Mouse (Mus musculus) C2C12 (cell line): Measurements from ENCODE around the gene Nup50. TPM values are rescaled to one million over a fixed set of nuclear protein-coding genes. Genes with fewer than 3 reads are reported as not detected.

Experiments
- H3K27me3 ChIP-seq: one replicate; pipeline ENCODE4 v1.6.1; 2011; ENCODE audit not compliant: control insufficient read depth, insufficient read depth, insufficient read length
- H3K36me3 ChIP-seq: one replicate; pipeline ENCODE4 v1.6.1; 2011; ENCODE audit not compliant: control insufficient read depth, insufficient read depth
- H3K4me3 ChIP-seq: one replicate; pipeline ENCODE4 v1.5.1; 2011; ENCODE audit warnings: mild to moderate bottlenecking, control low read depth; ENCODE audit not compliant: poor library complexity, insufficient read depth, severe bottlenecking
- H3K79me2 ChIP-seq: one replicate; pipeline ENCODE4 v1.6.1; 2011; ENCODE audit not compliant: control insufficient read depth, insufficient read depth
- H3K79me3 ChIP-seq: one replicate; pipeline ENCODE4 v1.6.1; 2011; ENCODE audit warnings: low read depth, control low read depth
- H3ac ChIP-seq: one replicate; pipeline ENCODE3; 2011; ENCODE audit warnings: low read depth; ENCODE audit not compliant: control insufficient read depth, insufficient read length
- CEBPB ChIP-seq: IDR thresholded peaks from one replicate; pipeline ENCODE4 v1.6.1; 2011; ENCODE audit warnings: low read depth, mild to moderate bottlenecking, control low read depth, moderate library complexity
- CTCF ChIP-seq: IDR thresholded peaks from one replicate; pipeline ENCODE4 v1.5.1; 2011; ENCODE audit not compliant: control insufficient read depth, insufficient read depth, insufficient read length
- FOSL1 ChIP-seq: IDR thresholded peaks from one replicate; pipeline ENCODE4 v1.8.0; 2011; ENCODE audit warnings: mild to moderate bottlenecking, low read length; ENCODE audit not compliant: poor library complexity, insufficient read depth, severe bottlenecking
- MAX ChIP-seq: IDR thresholded peaks from one replicate; pipeline ENCODE4 v1.6.1; 2011; ENCODE audit warnings: mild to moderate bottlenecking, control low read depth
- MYOD1 ChIP-seq: IDR thresholded peaks from one replicate; pipeline ENCODE4 v1.6.1; 2011; ENCODE audit warnings: low read depth; ENCODE audit not compliant: control insufficient read depth, insufficient read length
- MYOG ChIP-seq: IDR thresholded peaks from one replicate; pipeline ENCODE4 v1.6.1; 2011; ENCODE audit not compliant: control insufficient read depth, insufficient read length; ENCODE audit errors: extremely low read depth
- USF1 ChIP-seq: IDR thresholded peaks from one replicate; pipeline ENCODE4 v1.6.1; 2011; ENCODE audit warnings: low read depth, mild to moderate bottlenecking, control low read depth, moderate library complexity
- polyA plus RNA-seq: library from polyadenylated mRNA; unstranded; fragments of >200 nt; fragmentation: generic; extraction: Trizol; gene quantifications from one replicate; pipeline ENCODE4 v1.2.1, GENCODE M21; 2012; ENCODE audit warnings: missing spikeins

Nup50 gene
- polyA plus RNA-seq, 1 experiment, result 54.0 TPM

GRCm38 (mm10) chr15:84983721-84984120 lies 60.5 kb downstream of the Nup50 start:
- TF ChIP-seq MAX (no peak), CEBPB (no peak), MYOD1 (no peak), MYOG (no peak), USF1 (no peak), FOSL1 (no peak), CTCF (no peak)
- Histone ChIP-seq H3K79me2 (peaks cover 71% of the 10 kb centered on the region), H3K79me3 (peaks cover 11% of the 10 kb centered on the region), H3K27me3 (no peaks in the 10 kb centered on the region), H3ac (no peak overlapping the region), H3K36me3 (no peaks in the 10 kb centered on the region), H3K4me3 (no peak overlapping the region)

- Histone ChIP-seq H3K36me3 (no peaks in the 10 kb centered on the region), H3K79me3 (peaks cover 11% of the 10 kb centered on the region), H3K27me3 (no peaks in the 10 kb centered on the region), H3K79me2 (peaks cover 60% of the 10 kb centered on the region), H3K4me3 (no peak overlapping the region), H3ac (no peak overlapping the region)
- no peak for TF ChIP-seq FOSL1
- TF ChIP-seq CTCF, result no peak
- TF ChIP-seq CEBPB, result no peak
- TF ChIP-seq MAX, result no peak
- no peak for TF ChIP-seq MYOD1
- TF ChIP-seq MYOG, result no peak
- TF ChIP-seq USF1, result no peak
Observed at GRCm38 (mm10) chr15:84985516-84986160, 62.4 kb downstream of the Nup50 start.

DNA sequence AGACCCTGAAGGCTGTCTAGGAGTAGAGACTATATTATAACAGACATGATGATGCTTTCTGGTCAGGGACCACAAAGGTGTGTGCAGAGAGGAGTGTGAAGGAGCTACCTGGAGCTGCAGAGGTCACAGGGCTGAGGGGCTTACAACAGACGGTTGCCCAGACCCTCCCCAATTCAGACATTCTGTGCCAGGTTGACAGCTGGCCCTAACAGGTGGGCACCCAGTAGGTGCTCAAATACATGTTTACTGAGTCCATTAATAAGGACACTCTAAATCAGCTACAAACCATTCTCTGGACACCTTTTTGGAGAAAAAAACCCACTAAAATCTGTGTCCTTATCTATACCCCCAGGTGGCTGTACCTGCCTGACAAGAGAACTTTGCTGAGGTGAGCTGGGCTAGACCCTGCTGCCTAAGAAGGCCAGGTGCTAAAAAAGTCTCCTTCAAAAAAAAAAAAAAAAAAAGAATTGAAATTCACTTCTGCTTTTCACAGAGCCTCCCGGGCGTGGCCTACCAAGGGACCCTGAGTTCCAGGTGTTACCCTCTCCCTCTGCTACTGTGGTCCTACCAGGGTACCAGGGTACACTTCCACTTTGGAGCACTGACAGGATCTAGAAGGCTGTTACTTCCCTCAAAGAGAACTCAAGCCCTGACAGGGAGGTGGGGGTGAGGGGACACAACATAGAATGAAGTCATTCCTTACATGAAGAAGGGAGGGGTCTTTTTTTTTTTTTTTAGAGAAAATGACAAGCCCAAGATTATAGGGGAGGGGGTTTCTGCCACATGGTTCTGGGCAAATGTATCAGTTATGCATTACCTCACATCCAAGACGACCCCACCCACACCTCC lies 63.2 kb downstream of the Nup50 start:
- peaks cover 57% of the 10 kb centered on the region for H3K79me2 ChIP-seq
- H3ac ChIP-seq, result no peak overlapping the region
- TF ChIP-seq MYOD1, result no peak
- TF ChIP-seq FOSL1, result no peak
- no peak for TF ChIP-seq MYOG
- TF ChIP-seq USF1, result no peak
- no peak for TF ChIP-seq CEBPB
- TF ChIP-seq MAX, result no peak
- H3K79me3 ChIP-seq, result peaks cover 11% of the 10 kb centered on the region
- H3K4me3 ChIP-seq, result peak overlapping the region; percentile 91
- no peaks in the 10 kb centered on the region for H3K36me3 ChIP-seq
- no peaks in the 10 kb centered on the region for H3K27me3 ChIP-seq

DNA sequence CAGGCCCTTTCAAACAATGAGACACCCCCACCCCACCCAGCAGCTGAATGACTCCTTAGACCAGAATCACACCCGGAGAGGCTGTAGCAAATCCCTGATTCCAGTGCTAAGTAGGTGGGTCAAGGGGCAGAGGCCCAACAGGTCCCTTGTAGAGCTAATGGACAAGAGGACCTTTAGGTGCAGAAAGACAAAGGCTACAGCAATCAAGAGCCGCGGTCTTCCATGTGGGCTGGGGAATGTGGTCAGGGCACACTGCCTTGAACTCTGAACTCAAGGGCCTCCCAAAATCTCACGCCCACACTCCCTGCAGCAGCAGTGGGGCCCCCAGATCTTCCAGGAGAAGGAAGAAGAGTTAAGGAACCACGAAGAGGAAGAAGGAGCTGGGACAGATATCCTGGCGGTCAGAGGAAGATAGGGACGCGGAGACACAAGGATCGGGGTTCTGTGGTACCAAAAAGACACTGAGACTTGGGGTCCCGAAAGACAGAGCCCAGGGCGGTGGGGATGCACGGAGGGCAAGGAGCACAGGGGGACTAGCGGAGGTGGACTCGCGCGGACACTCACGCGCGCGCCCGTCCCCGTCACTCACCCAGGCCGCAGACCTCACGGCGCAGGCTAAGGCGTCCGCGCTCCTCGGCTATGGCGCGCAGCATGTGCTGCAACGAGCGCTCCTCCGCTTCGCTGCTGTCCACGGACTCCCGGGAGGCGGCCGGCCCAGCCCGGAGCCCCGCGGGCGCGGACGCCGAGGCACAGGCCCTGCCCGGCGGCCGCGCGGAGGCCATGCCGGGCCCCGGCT lies 64.0 kb downstream of the Nup50 start:
- Histone ChIP-seq H3K4me3 (peak overlapping the region; percentile 91), H3K36me3 (no peaks in the 10 kb centered on the region), H3K79me3 (peaks cover 11% of the 10 kb centered on the region), H3ac (peak overlapping the region; percentile 91), H3K27me3 (no peaks in the 10 kb centered on the region), H3K79me2 (peaks cover 49% of the 10 kb centered on the region)
- TF ChIP-seq MAX, result peak; percentile 23
- no peak for TF ChIP-seq USF1

DNA sequence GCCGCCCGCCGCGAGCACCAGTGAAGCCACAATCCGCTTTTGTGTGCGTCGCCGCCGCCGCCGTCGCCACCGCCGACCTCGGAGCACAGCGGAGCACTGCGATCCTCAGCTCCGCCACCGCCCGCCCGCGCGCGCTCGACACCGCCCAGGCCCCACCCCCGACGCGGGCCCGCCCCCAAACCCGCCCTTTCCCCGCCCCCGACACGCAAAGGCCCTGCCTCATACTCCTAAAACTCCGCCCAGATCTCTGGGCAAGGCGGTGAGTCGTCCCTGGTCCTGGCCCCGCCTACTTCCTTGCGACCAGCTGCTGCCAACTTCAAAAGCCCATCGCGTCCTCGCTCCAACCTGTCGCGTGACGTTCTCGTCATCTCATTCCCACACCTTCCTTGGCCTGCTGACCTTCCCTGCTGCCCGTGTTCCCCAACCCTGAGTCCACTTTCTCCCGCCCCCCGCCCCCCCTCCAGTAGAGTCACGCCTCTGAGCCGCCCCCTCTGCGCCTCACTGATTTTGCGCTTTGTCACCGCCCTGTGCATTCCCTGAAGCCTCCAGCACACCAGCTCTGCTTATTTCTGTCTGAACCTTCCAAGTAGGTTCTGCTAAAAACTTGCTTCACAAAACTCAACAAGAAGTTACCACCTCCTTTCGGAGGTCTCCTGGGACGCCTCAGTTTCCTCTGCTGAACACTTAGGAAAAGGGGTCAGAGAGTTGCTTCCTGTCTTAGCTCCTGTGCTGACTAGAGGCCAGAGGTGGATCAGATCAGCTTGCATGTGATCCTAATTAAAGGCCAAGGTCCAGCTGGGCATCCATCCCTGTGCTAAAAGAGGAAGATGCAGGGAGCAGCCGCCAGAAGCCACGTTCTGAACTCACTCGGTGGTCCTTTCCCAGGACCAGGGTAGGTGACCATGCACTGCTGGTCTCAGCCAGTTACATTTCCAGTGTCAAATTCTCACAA lies 64.9 kb downstream of the Nup50 start, which contains the start of gene 5031439G07Rik:
Gene 5031439G07Rik (minus strand): TSS at position 678 of the 952 bp plus-strand sequence.
- Histone ChIP-seq H3K36me3 (no peaks in the 10 kb centered on the region), H3K27me3 (no peaks in the 10 kb centered on the region), H3ac (peak within 1 kb of the TSS; percentile 91), H3K79me2 (peaks cover 41% of the 10 kb centered on the region), H3K4me3 (peak within 1 kb of the TSS; percentile 91), H3K79me3 (peaks cover 10% of the 10 kb centered on the region)
- TF ChIP-seq USF1, result no peak
- TF ChIP-seq MAX, result peak; percentile 37
- TF ChIP-seq CEBPB, result no peak
- TF ChIP-seq MYOG, result no peak
- no peak for TF ChIP-seq CTCF
- TF ChIP-seq FOSL1, result no peak
- TF ChIP-seq MYOD1, result no peak
